Mouse (Mus musculus) embryonic fibroblast, embryonic 13.5 days (primary cell): Measurements from ENCODE around the gene Bach2.

Experiments used
- CTCF ChIP-seq: IDR thresholded peaks from 2 replicates; pipeline ENCODE4 v1.5.1; 2011; ENCODE audit warnings: mild to moderate bottlenecking, control low read depth, low read length, moderate library complexity, borderline replicate concordance; ENCODE audit not compliant: insufficient read depth
- POLR2A ChIP-seq: IDR thresholded peaks from 2 replicates; pipeline ENCODE4 v1.6.1; 2011; ENCODE audit warnings: low read depth, mild to moderate bottlenecking, control low read depth, low read length, moderate library complexity

- no peak for TF ChIP-seq CTCF
- no peak for TF ChIP-seq POLR2A
Measured at GRCm38 (mm10) chr4:32312171-32312946, 73.8 kb downstream of the Bach2 start.
